Mouse (Mus musculus) stomach, postnatal 0 days (tissue): Measurements from ENCODE around the gene Vpreb1. TPM values are rescaled to one million over a fixed set of nuclear protein-coding genes. Genes with fewer than 3 reads are reported as not detected.
A peak's percentile ranks its signal among the peaks of the same experiment; 100 is the strongest.

Experiments used
- ATAC-seq: fragments of 200-750 bp; cut with Nextera tagmentation; 2 replicates; pipeline ENCODE4 v1.8.0; 2017; ENCODE audit not compliant: low FRiP score, low TSS enrichment
- DNase-seq: peaks from one replicate; pipeline ENCODE4 v3.0.0-alpha.2; 2016; ENCODE audit warnings: low spot score
- H3K27ac ChIP-seq: fragments of 300-500 bp; sonication (generic); replicated peaks from 2 replicates; pipeline ENCODE4 v1.5.1; 2014; ENCODE audit warnings: mild to moderate bottlenecking, control low read depth
- H3K27me3 ChIP-seq: fragments of 300-500 bp; sonication (generic); 2 replicates; pipeline ENCODE4 v1.6.1; 2014; ENCODE audit warnings: low read length; ENCODE audit not compliant: control insufficient read depth, insufficient read depth
- H3K36me3 ChIP-seq: fragments of 300-500 bp; sonication (generic); 2 replicates; pipeline ENCODE4 v1.6.1; 2014; ENCODE audit warnings: low read length, mixed read lengths; ENCODE audit not compliant: control insufficient read depth, insufficient read depth
- H3K4me1 ChIP-seq: fragments of 300-500 bp; sonication (generic); replicated peaks from 2 replicates; pipeline ENCODE4 v1.6.1; 2014; ENCODE audit warnings: antibody characterized with exemption; ENCODE audit not compliant: control insufficient read depth, insufficient read depth
- H3K4me2 ChIP-seq: fragments of 300-500 bp; sonication (generic); replicated peaks from 2 replicates; pipeline ENCODE4 v1.6.1; 2014; ENCODE audit warnings: low read depth, mild to moderate bottlenecking, control low read depth, moderate library complexity
- H3K4me3 ChIP-seq: fragments of 300-500 bp; sonication (generic); 2 replicates; pipeline ENCODE4 v1.5.1; 2014; ENCODE audit warnings: low read depth, low read length, control low read depth
- H3K9ac ChIP-seq: fragments of 300-500 bp; sonication (generic); 2 replicates; pipeline ENCODE4 v1.6.1; 2014; ENCODE audit warnings: mild to moderate bottlenecking, low read length, control low read depth, mixed read lengths
- H3K9me3 ChIP-seq: fragments of 300-500 bp; sonication (generic); 2 replicates; pipeline ENCODE4 v1.6.1; 2016; ENCODE audit warnings: low read length; ENCODE audit not compliant: control insufficient read depth
- CTCF ChIP-seq: IDR thresholded peaks from 2 replicates; pipeline ENCODE4 v1.5.1; 2016; ENCODE audit warnings: antibody characterized with exemption, low read depth, mild to moderate bottlenecking, moderate library complexity
- EP300 ChIP-seq: optimal IDR thresholded peaks from 2 replicates; pipeline ENCODE3; 2016; ENCODE audit warnings: antibody characterized with exemption
- WGBS: fragments of 180-500 bp; shearing (Covaris S2); extraction: QIAGEN DNeasy Blood & Tissue Kit; methylation state at CpG from one replicate; pipeline ENCODE4 v1.1.7; 2014; 5-methylcytosine and 5-hydroxymethylcytosine counted together
- polyA plus RNA-seq: library from polyadenylated mRNA; unstranded; fragments of >200 nt; fragmentation: Nextera tagmentation; extraction: Ambion mirVana; gene quantifications from 2 replicates; pipeline ENCODE4 v1.2.1, GENCODE M21; 2015

Gene Vpreb1
- polyA plus RNA-seq, 1 experiment from 2014 or later: 1.1 TPM

GRCm38 (mm10) chr16:16849196-16849595 lies 21.4 kb downstream of the Vpreb1 start:
- no peak overlapping the region for H3K9ac ChIP-seq
- no peak overlapping the region for H3K4me2 ChIP-seq
- no peak overlapping the region for H3K4me3 ChIP-seq
- H3K9me3 ChIP-seq: no peaks in the 10 kb centered on the region
- no peak overlapping the region for H3K27ac ChIP-seq
- TF ChIP-seq EP300 (no peak), CTCF (peak; percentile 24; the same call in 1 of the 2 replicates)
- no peaks in the 10 kb centered on the region for H3K27me3 ChIP-seq
- ATAC-seq: no peak
- H3K36me3 ChIP-seq: no peaks in the 10 kb centered on the region
- H3K4me1 ChIP-seq: no peaks in the 10 kb centered on the region
- no peak for DNase-seq

- TF ChIP-seq CTCF: no peak
- TF ChIP-seq EP300: no peak
- no peak; the same call in 1 of the 2 replicates for ATAC-seq
- WGBS: 88% methylated on average over 3 of the region's 3 CpGs
These were observed 41.0 kb downstream of the Vpreb1 start for GRCm38 (mm10) chr16:16829671-16830070.

GRCm38 (mm10) chr16:16828757-16829615 lies 41.7 kb downstream of the Vpreb1 start, which contains the start of gene Spag6l:
Spag6l (minus strand) TSS chr16:16829456.
- TF ChIP-seq EP300 (no peak), CTCF (peak; percentile 59)
- peak within 1 kb of the TSS; percentile 33 for H3K4me3 ChIP-seq
- H3K4me1 ChIP-seq: no peaks in the 10 kb centered on the region
- no peaks in the 10 kb centered on the region for H3K36me3 ChIP-seq
- peak; percentile 66 for DNase-seq
- H3K27me3 ChIP-seq: no peaks in the 10 kb centered on the region
- peak within 1 kb of the TSS; percentile 79 for H3K4me2 ChIP-seq
- ATAC-seq: peak; percentile 88
- H3K9ac ChIP-seq: peak within 1 kb of the TSS; percentile 8; the same call in 1 of the 2 replicates
- H3K9me3 ChIP-seq: no peaks in the 10 kb centered on the region
- 7% methylated on average over 33 of the region's 33 CpGs for WGBS
- H3K27ac ChIP-seq: no peak within 1 kb of the TSS

More at GRCm38 (mm10) chr16:16829671-16830070, 41.0 kb downstream of the Vpreb1 start:
- Histone ChIP-seq H3K4me2 (no peak overlapping the region), H3K9me3 (no peaks in the 10 kb centered on the region), H3K27ac (no peak overlapping the region), H3K36me3 (no peaks in the 10 kb centered on the region), H3K4me1 (no peaks in the 10 kb centered on the region), H3K9ac (no peak overlapping the region), H3K4me3 (no peak overlapping the region), H3K27me3 (no peaks in the 10 kb centered on the region)
- no peak for DNase-seq

GRCm38 (mm10) chr16:16826223-16826622 lies 44.4 kb downstream of the Vpreb1 start:
- Histone ChIP-seq H3K27me3 (no peaks in the 10 kb centered on the region), H3K9me3 (no peaks in the 10 kb centered on the region), H3K4me2 (no peak overlapping the region), H3K36me3 (no peaks in the 10 kb centered on the region), H3K9ac (no peak overlapping the region), H3K4me3 (no peak overlapping the region), H3K4me1 (no peaks in the 10 kb centered on the region), H3K27ac (no peak overlapping the region)
- 91% methylated on average over 2 of the region's 2 CpGs for WGBS
- no peak for TF ChIP-seq CTCF
- no peak for TF ChIP-seq EP300
- DNase-seq (no peak), ATAC-seq (no peak)

- Histone ChIP-seq H3K36me3 (no peaks in the 10 kb centered on the region), H3K4me2 (no peak overlapping the region), H3K9ac (no peak overlapping the region), H3K4me3 (no peak overlapping the region), H3K27me3 (no peaks in the 10 kb centered on the region), H3K4me1 (no peaks in the 10 kb centered on the region), H3K27ac (no peak overlapping the region), H3K9me3 (no peaks in the 10 kb centered on the region)
- TF ChIP-seq CTCF (no peak), EP300 (no peak)
- no peak for ATAC-seq
- DNase-seq: no peak
- 44% methylated on average over 5 of the region's 5 CpGs for WGBS
These were observed 45.2 kb downstream of the Vpreb1 start for GRCm38 (mm10) chr16:16825476-16825875.

Other genes starting within 250 kb of the Vpreb1 start
- not detected in 2 replicates for gene Olfr19, start 194.4 kb downstream of the Vpreb1 start, polyA plus RNA-seq
- 0.17 and 0.45 TPM in 2 replicates for gene Spag6l, start 41.4 kb downstream of the Vpreb1 start, polyA plus RNA-seq
- gene Igll1, start 6.9 kb downstream of the Vpreb1 start, polyA plus RNA-seq: 0.19 TPM in 1 of 2 replicates, not detected in the other
- gene Top3b, start 107 bp downstream of the Vpreb1 start, polyA plus RNA-seq: 29.4 and 33.6 TPM in 2 replicates
- gene Ppm1f, start 25.6 kb upstream of the Vpreb1 start, polyA plus RNA-seq: 5.5 and 6.0 TPM in 2 replicates
- gene Mapk1, start 112.5 kb upstream of the Vpreb1 start, polyA plus RNA-seq: 92.7 and 93.2 TPM in 2 replicates
- 5.9 and 6.2 TPM in 2 replicates for gene Ypel1, start 198.9 kb upstream of the Vpreb1 start, polyA plus RNA-seq
- gene Ppil2, start 240.4 kb upstream of the Vpreb1 start, polyA plus RNA-seq: 61.5 and 72.4 TPM in 2 replicates